Comparison of ENCODE assay signal across 8 mouse cellular contexts in the genomic region with DNA sequence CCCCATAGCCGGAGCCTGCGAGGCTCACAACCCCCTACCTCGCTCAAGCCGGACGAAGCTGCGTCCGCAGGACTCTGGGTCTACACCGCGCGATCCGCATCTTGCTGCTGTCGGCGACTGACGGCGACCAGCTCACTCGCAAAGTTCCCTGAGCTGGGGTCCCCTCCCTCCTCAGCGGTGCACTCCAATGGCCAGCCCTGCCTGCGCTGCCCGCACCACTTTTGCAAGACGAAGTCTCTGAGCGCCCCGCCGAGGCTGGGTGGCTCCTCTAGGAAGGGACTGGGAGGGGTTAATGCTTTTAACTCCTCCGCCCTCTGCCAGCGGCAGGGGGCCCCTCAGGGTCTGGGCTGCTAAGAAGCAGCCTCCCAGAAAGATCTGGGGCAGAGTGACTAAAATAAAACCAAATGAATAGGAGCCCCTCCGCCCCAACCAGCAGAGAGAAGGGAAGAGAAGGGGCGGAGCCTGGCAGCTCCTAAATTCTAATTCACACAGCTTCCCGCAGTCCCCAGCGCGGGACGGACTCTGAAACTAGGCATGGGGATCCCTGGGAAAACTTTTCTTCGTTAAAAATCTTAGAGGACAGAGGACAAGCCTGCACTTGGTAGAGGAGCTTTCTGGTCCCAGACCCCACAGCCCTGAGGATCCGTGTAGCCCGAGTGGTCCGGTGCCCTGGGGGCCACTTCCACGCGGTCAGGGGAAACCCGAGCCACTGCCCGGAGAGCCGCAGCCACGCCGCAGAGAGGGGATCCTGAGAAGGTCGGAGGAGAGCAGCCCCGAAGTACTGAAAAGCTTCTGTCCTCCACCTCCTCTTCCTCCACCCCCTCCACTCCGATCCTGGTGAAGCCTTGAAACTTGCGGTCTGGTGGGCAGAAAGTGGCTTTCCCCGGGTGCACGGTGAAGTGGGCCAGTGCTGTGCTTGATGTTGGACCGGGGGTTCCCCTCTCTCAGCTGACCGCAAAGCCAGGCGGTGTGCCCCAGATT. TPM values are rescaled to one million over a fixed set of nuclear protein-coding genes. Genes with fewer than 3 reads are reported as not detected.
DNase-seq lines count a peak whose midpoint lies in the region; ATAC-seq and TF ChIP-seq lines count a peak whose summit lies in the region.

A gene (minus strand): TSS at position 402 of the 981 bp plus-strand sequence.

- under 1% methylated on average over 51 of the region's 51 CpGs for WGBS in heart, embryonic 13.5 days
- WGBS in kidney, postnatal 0 days: under 1% methylated on average over 51 of the region's 51 CpGs
- under 1% methylated on average over 49 of the region's 51 CpGs for WGBS in liver, embryonic 13.5 days (ENCODE audit: insufficient replicate concordance)
- WGBS in stomach, postnatal 0 days: 1% methylated on average over 50 of the region's 51 CpGs

- TF ChIP-seq CTCF in brain, embryonic 14.5 days (IDR thresholded peaks at IDR 0.05; ENCODE audit: borderline replicate concordance, extremely low read depth, insufficient read depth, insufficient read length): 0 out of 2 replicates have a peak, but pooled peaks have one; percentile 5
- peak; percentile 33; the same call in 1 of the 2 replicates for TF ChIP-seq CTCF in kidney, postnatal 0 days (IDR thresholded peaks at IDR 0.05; ENCODE audit: low read depth)
- peak; percentile 42 for TF ChIP-seq CTCF in stomach, postnatal 0 days (IDR thresholded peaks at IDR 0.05; ENCODE audit: low read depth)

- no peak for TF ChIP-seq EP300 in stomach, postnatal 0 days (optimal IDR thresholded peaks at IDR 0.05)

- 0 out of 2 replicates have a peak, but pooled peaks have one; percentile 3 for TF ChIP-seq POLR2A in brain, embryonic 14.5 days (IDR thresholded peaks at IDR 0.05; ENCODE audit: borderline replicate concordance, extremely low read depth, insufficient read depth, insufficient read length, poor library complexity, severe bottlenecking)

- H3K9me3 ChIP-seq in heart, embryonic 13.5 days: no peaks in the 10 kb centered on the region
- no peaks in the 10 kb centered on the region for H3K9me3 ChIP-seq in kidney, postnatal 0 days (replicated peaks; ENCODE audit: low read length)
- H3K9me3 ChIP-seq in liver, embryonic 13.5 days (replicated peaks): no peaks in the 10 kb centered on the region
- H3K9me3 ChIP-seq in stomach, postnatal 0 days (ENCODE audit: control insufficient read depth, low read length): no peaks in the 10 kb centered on the region

- H3K9ac ChIP-seq in heart, embryonic 13.5 days: peak within 1 kb of the TSS; percentile 96
- H3K9ac ChIP-seq in kidney, postnatal 0 days (ENCODE audit: low read depth, low read length): peak within 1 kb of the TSS; percentile 62
- peak within 1 kb of the TSS; percentile 72 for H3K9ac ChIP-seq in liver, embryonic 13.5 days
- peak within 1 kb of the TSS; percentile 67 for H3K9ac ChIP-seq in stomach, postnatal 0 days (ENCODE audit: low read length)

- H3K36me3 ChIP-seq in heart, embryonic 13.5 days: peaks cover 24% of the 10 kb centered on the region
- no peaks in the 10 kb centered on the region for H3K36me3 ChIP-seq in kidney, postnatal 0 days (ENCODE audit: insufficient read depth, low read length)
- H3K36me3 ChIP-seq in liver, embryonic 13.5 days: peaks cover 12% of the 10 kb centered on the region
- no peaks in the 10 kb centered on the region for H3K36me3 ChIP-seq in stomach, postnatal 0 days (ENCODE audit: control insufficient read depth, insufficient read depth, low read length)

- no peaks in the 10 kb centered on the region for H3K27me3 ChIP-seq in heart, embryonic 13.5 days (replicated peaks)
- H3K27me3 ChIP-seq in kidney, postnatal 0 days (ENCODE audit: insufficient read depth, low read length): no peaks in the 10 kb centered on the region
- H3K27me3 ChIP-seq in liver, embryonic 13.5 days: no peaks in the 10 kb centered on the region
- no peaks in the 10 kb centered on the region for H3K27me3 ChIP-seq in stomach, postnatal 0 days (ENCODE audit: control insufficient read depth, insufficient read depth, low read length)

- peak within 1 kb of the TSS; percentile 99 for H3K27ac ChIP-seq in heart, embryonic 13.5 days (replicated peaks)
- peak within 1 kb of the TSS; percentile 77 for H3K27ac ChIP-seq in kidney, postnatal 0 days
- peak within 1 kb of the TSS; percentile 79 for H3K27ac ChIP-seq in liver, embryonic 13.5 days
- H3K27ac ChIP-seq in stomach, postnatal 0 days (replicated peaks): peak within 1 kb of the TSS; percentile 83

- DNase-seq in CD4-positive, CD25-positive, alpha-beta regulatory T cell, adult 2 months (ENCODE audit: low read depth, low spot score): peak; percentile 86
- DNase-seq in brain, embryonic 14.5 days (ENCODE audit: low read depth): peak; percentile 96
- peak; percentile 91 for DNase-seq in kidney, postnatal 0 days (ENCODE audit: low spot score)
- peak; percentile 64 for DNase-seq in liver, embryonic 13.5 days
- DNase-seq in neural tube, embryonic 10.5 days (ENCODE audit: extremely low spot score, low spot score): peak; percentile 86
- DNase-seq in stomach, postnatal 0 days (ENCODE audit: low spot score): peak; percentile 55

- peaks cover 40% of the 10 kb centered on the region for H3K4me1 ChIP-seq in heart, embryonic 13.5 days
- H3K4me1 ChIP-seq in kidney, postnatal 0 days (replicated peaks; ENCODE audit: insufficient read depth, low read length): no peaks in the 10 kb centered on the region
- H3K4me1 ChIP-seq in liver, embryonic 13.5 days (replicated peaks): peaks cover 53% of the 10 kb centered on the region
- no peaks in the 10 kb centered on the region for H3K4me1 ChIP-seq in stomach, postnatal 0 days (replicated peaks; ENCODE audit: control insufficient read depth, insufficient read depth)

- H3K4me3 ChIP-seq in heart, embryonic 13.5 days: peak within 1 kb of the TSS; percentile 78
- peak within 1 kb of the TSS; percentile 63 for H3K4me3 ChIP-seq in kidney, postnatal 0 days (replicated peaks; ENCODE audit: low read depth, low read length)
- H3K4me3 ChIP-seq in liver, embryonic 13.5 days (replicated peaks): peak within 1 kb of the TSS; percentile 69
- H3K4me3 ChIP-seq in stomach, postnatal 0 days (ENCODE audit: low read depth, low read length): peak within 1 kb of the TSS; percentile 54

- ATAC-seq in erythroid progenitor cell, adult 5-6 weeks (replicated peaks; ENCODE audit: low FRiP score, poor library complexity, severe bottlenecking): peak; percentile 66
- peak; percentile 83 for ATAC-seq in heart, embryonic 13.5 days (ENCODE audit: extremely low read depth, insufficient number of reproducible peaks, low FRiP score, low TSS enrichment)
- peak; percentile 77 for ATAC-seq in kidney, postnatal 0 days (replicated peaks; ENCODE audit: low FRiP score, low read depth)
- ATAC-seq in liver, embryonic 13.5 days (ENCODE audit: low read depth): peak; percentile 77
- ATAC-seq in stomach, postnatal 0 days (ENCODE audit: low FRiP score, low TSS enrichment): peak; percentile 78

- peak within 1 kb of the TSS; percentile 78 for H3K4me2 ChIP-seq in heart, embryonic 13.5 days
- H3K4me2 ChIP-seq in kidney, postnatal 0 days (ENCODE audit: low read length): peak within 1 kb of the TSS; percentile 93
- peak within 1 kb of the TSS; percentile 90 for H3K4me2 ChIP-seq in liver, embryonic 13.5 days
- H3K4me2 ChIP-seq in stomach, postnatal 0 days (replicated peaks; ENCODE audit: low read depth): peak within 1 kb of the TSS; percentile 73

RNA-seq across cellular contexts. Expression of the gene that starts here (rescaled TPM):
- 27.6 and 29.8 TPM in 2 replicates for polyA plus RNA-seq in brain, embryonic 14.5 days (2012; rRNA removed)
- total RNA-seq in erythroid progenitor cell, adult 5-6 weeks (2015; ENCODE audit: low replicate concordance): 15.5 and 19.7 TPM in 2 replicates
- 2.2 and 5.4 TPM in 2 replicates for total RNA-seq in erythroid progenitor cell, adult 5-6 weeks (2017; ENCODE audit: low replicate concordance)
- 76.9 and 80.8 TPM in 2 replicates for polyA plus RNA-seq in heart, embryonic 13.5 days (2015; fragmentation: Nextera tagmentation; extraction: Ambion mirVana)
- polyA plus RNA-seq in kidney, postnatal 0 days (2015; fragmentation: Nextera tagmentation; extraction: Ambion mirVana): 17.8 and 20.1 TPM in 2 replicates
- polyA plus RNA-seq in liver, embryonic 13.5 days (2015; fragmentation: Nextera tagmentation; extraction: Ambion mirVana): 7.5 and 10.7 TPM in 2 replicates
- 6.6 and 6.7 TPM in 2 replicates for polyA plus RNA-seq in stomach, postnatal 0 days (2015; fragmentation: Nextera tagmentation; extraction: Ambion mirVana)

Comparison
In these comparisons a context has a peak if more than half of its experiments do, and no peak if none do; other contexts are left out.
1. Peak in every context shown above with its lines: DNase-seq, ATAC-seq, H3K4me3 ChIP-seq and H3K27ac ChIP-seq.